Mouse (Mus musculus): Measurements from ENCODE around the gene Tarbp2. TPM values are rescaled to one million over a fixed set of nuclear protein-coding genes. Genes with fewer than 3 reads are reported as not detected.
A peak's percentile ranks its signal among the peaks of the same experiment; 100 is the strongest.

The Tarbp2 gene
- 91.3 and 105 TPM in 2 replicates for polyA plus RNA-seq (2015; fragmentation: Nextera tagmentation; extraction: Ambion mirVana)

DNA sequence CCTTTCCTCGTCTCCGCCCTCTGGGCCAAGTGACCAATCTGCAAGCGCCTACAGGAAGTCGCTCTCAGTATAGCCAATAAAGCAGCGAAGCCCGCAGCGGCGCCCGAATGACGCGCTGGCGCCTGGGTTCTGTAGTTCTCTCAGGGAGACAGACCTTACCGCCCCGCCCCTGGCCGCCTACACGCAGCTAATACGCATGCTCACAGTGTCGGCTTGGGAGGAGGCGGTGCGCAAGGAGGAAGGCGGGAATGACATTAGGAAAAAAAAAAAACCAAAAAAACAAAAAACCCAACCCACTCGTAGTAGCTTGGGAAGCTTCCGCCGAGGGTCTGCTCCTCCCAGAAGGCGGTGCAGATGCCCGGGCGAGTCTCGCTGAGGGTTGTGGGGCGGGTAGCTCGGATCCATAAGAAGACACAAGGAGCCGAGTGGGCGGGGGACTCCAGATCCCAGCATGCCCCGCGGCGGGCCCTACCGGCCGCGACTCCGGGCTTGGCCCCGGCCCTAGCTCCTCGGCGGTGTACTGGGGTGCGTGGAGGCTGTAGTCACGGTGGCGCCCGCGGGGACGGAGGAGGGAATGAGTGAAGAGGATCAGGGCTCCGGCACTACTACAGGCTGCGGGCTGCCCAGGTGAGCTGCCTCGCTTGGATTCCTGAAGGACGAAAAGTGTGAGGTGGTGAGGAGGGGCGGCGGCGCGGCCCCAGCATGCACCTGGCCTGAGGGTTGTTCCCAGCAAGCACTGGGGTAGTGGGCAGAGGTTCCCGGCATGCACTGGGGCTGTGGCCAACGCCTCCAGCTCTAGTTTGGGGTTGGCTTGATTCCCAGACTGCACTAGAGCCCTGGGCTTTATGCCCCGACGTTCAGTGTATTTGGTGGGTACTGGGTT lies at the start of gene Tarbp2:
TSS of gene Tarbp2 (plus strand) at position 217 of the 883 bp plus-strand sequence.
- H3K27ac ChIP-seq (ENCODE audit: low read length), result peak within 1 kb of the TSS; percentile 100
- peak within 1 kb of the TSS; percentile 92 for H3K4me2 ChIP-seq (ENCODE audit: low read depth, low read length)
- no peaks in the 10 kb centered on the region for H3K36me3 ChIP-seq (ENCODE audit: control insufficient read depth, insufficient read depth, low read length)
- peak within 1 kb of the TSS; percentile 94 for H3K9ac ChIP-seq (ENCODE audit: low read depth, low read length)
- under 1% methylated on average over 60 of the region's 60 CpGs for WGBS
- peak within 1 kb of the TSS; percentile 71 for H3K4me3 ChIP-seq (ENCODE audit: low read length)
- H3K4me1 ChIP-seq (ENCODE audit: control insufficient read depth, insufficient read depth, low read length), result peaks cover 19% of the 10 kb centered on the region
- no peaks in the 10 kb centered on the region for H3K27me3 ChIP-seq (replicated peaks; ENCODE audit: control insufficient read depth, insufficient read depth, low read length)
- H3K9me3 ChIP-seq (ENCODE audit: control insufficient read depth, low read length), result no peaks in the 10 kb centered on the region
- ATAC-seq, result peak; percentile 94

DNA sequence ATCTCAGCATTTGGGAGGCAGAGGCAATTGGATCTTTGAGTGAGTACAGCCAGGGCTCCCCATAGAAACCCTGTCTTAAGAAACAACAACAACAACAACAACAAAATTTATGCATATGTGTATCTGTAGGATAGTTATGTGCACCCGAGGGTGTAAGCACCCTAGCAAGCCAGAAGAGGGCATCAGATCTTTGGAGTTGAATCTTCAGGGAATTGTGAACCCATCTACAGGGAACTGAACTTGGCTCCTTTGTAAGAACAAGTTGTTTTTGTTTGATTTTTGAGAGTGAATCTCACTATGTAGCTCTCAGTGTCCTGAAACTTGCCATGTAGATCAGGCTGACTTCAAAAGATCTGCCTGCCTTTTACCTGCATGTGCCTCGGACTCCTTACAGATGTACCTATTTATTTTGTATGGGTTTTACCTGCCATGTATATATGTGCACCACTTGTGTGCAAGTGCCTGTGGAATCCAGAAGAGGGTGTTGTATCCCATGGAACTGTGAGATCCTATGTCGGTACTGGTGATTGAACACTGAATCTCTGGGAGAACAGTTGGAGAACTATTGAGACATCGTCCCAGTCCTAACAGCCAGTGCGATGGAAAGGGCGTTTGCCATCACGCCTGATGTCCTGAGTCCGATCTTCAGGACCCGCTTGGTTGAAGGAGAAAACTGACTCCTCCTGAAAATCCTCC lies 49.2 kb upstream of the Tarbp2 start:
- Histone ChIP-seq H3K4me1 (ENCODE audit: control insufficient read depth, insufficient read depth, low read length) (peaks cover 3% of the 10 kb centered on the region), H3K27me3 (replicated peaks; ENCODE audit: control insufficient read depth, insufficient read depth, low read length) (no peaks in the 10 kb centered on the region), H3K9ac (ENCODE audit: low read depth, low read length) (no peak overlapping the region), H3K4me3 (ENCODE audit: low read length) (no peak overlapping the region), H3K9me3 (ENCODE audit: control insufficient read depth, low read length) (peaks cover 3% of the 10 kb centered on the region; the same call in 1 of the 2 replicates), H3K4me2 (ENCODE audit: low read depth, low read length) (no peak overlapping the region), H3K36me3 (ENCODE audit: control insufficient read depth, insufficient read depth, low read length) (no peaks in the 10 kb centered on the region; the same call in 1 of the 2 replicates), H3K27ac (ENCODE audit: low read length) (no peak overlapping the region)
- 93% methylated on average over 9 of the region's 9 CpGs for WGBS
- ATAC-seq, result no peak

DNA sequence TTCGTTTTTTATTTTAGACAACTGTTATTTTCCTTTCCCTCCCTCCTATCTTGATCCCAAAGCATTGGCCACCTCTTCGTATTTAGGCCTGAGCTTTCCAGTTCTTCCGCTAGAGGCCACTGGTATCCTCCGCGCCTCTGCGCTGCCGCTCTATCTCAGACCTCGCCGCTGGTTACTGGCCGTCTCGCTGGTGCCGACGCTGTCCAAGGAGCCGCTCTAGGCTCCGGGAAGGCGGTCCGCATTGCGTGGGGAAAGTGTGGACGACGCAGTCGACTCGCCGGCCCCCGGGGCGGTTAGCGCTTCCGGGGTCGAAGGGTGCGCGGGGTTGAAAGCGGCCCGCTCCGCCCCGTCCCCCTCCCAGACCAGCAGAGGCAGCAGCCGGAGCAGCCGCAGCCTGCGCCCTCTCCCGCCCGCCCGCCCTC lies 47.8 kb upstream of the Tarbp2 start, which contains the start of gene Pcbp2:
TSS of gene Pcbp2 (plus strand) at position 357 of the 422 bp plus-strand sequence.
- ATAC-seq, result peak; percentile 99
- peak within 1 kb of the TSS; percentile 86 for H3K9ac ChIP-seq (ENCODE audit: low read depth, low read length)
- peaks cover 3% of the 10 kb centered on the region for H3K4me1 ChIP-seq (ENCODE audit: control insufficient read depth, insufficient read depth, low read length)
- under 1% methylated on average over 35 of the region's 40 CpGs for WGBS
- peaks cover 4% of the 10 kb centered on the region for H3K36me3 ChIP-seq (ENCODE audit: control insufficient read depth, insufficient read depth, low read length)
- peak within 1 kb of the TSS; percentile 65 for H3K4me3 ChIP-seq (ENCODE audit: low read length)
- peaks cover 3% of the 10 kb centered on the region; the same call in 1 of the 2 replicates for H3K9me3 ChIP-seq (ENCODE audit: control insufficient read depth, low read length)
- H3K4me2 ChIP-seq (ENCODE audit: low read depth, low read length), result peak within 1 kb of the TSS; percentile 60; the same call in 1 of the 2 replicates
- H3K27me3 ChIP-seq (replicated peaks; ENCODE audit: control insufficient read depth, insufficient read depth, low read length), result no peaks in the 10 kb centered on the region
- H3K27ac ChIP-seq (ENCODE audit: low read length), result peak within 1 kb of the TSS; percentile 97

DNA sequence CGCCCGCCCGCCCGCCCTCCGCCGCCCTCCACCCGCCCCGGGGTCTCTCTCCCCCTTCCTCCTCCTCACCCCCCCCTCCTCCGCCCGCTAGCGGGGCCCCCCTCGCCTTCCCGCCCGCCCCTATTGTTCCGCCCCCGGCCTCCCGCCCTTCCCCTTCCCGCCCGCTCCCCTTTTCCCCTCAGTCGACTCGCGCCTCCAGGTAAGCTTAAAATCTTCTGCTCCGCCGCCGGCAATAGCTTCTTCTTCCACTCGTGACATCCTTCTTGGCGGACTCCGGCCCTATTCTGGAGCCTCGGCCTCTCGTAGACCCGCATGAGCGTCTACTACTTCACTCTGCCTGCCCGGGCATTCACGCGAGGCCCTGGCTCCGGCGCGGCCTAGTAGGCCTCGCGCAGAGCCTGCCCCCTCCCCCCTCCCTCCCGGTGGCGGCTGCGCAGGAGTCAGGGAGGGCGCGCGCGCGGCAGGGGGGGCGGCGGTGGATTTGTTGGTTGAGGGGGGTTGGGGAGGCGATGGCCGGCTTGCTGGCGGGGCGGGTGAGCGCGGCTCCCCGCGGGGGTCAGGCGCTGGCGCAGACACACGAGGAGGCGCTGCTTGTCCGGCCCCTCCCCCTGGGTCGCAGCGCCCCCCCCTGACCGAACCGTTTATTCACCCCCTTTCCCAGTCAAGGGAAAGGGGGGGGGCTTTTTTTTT lies 47.2 kb upstream of the Tarbp2 start:
- ATAC-seq, result peak; percentile 66
- Histone ChIP-seq H3K9me3 (ENCODE audit: control insufficient read depth, low read length) (peaks cover 3% of the 10 kb centered on the region; the same call in 1 of the 2 replicates), H3K9ac (ENCODE audit: low read depth, low read length) (peak overlapping the region; percentile 86), H3K4me3 (ENCODE audit: low read length) (peak overlapping the region; percentile 65), H3K4me1 (ENCODE audit: control insufficient read depth, insufficient read depth, low read length) (peaks cover 3% of the 10 kb centered on the region), H3K36me3 (ENCODE audit: control insufficient read depth, insufficient read depth, low read length) (peaks cover 7% of the 10 kb centered on the region), H3K27ac (ENCODE audit: low read length) (peak overlapping the region; percentile 97), H3K4me2 (ENCODE audit: low read depth, low read length) (peak overlapping the region; percentile 60; the same call in 1 of the 2 replicates), H3K27me3 (replicated peaks; ENCODE audit: control insufficient read depth, insufficient read depth, low read length) (no peaks in the 10 kb centered on the region)
- under 1% methylated on average over 44 of the region's 67 CpGs for WGBS

DNA sequence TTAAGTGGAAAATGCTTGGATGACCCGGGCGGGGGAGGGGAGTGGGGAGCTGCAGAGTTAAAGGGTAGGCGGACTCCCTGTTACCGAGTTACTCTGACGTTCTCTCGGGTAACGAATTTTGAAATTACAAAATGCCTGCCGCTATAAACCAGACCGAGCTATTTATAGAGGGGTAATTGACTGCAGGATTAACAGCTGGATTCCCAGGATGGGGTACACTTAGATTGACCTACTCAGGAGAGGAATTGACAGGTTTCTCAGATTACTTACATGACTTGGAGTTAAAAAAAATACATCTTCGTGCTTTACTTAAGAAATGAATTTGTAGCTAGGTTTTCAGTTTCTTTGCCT lies 46.7 kb upstream of the Tarbp2 start:
- Histone ChIP-seq H3K27ac (ENCODE audit: low read length) (peak overlapping the region; percentile 97), H3K4me2 (ENCODE audit: low read depth, low read length) (peak overlapping the region; percentile 60; the same call in 1 of the 2 replicates), H3K9ac (ENCODE audit: low read depth, low read length) (peak overlapping the region; percentile 86), H3K27me3 (replicated peaks; ENCODE audit: control insufficient read depth, insufficient read depth, low read length) (no peaks in the 10 kb centered on the region), H3K4me1 (ENCODE audit: control insufficient read depth, insufficient read depth, low read length) (peaks cover 3% of the 10 kb centered on the region), H3K4me3 (ENCODE audit: low read length) (peak overlapping the region; percentile 65), H3K36me3 (ENCODE audit: control insufficient read depth, insufficient read depth, low read length) (peaks cover 8% of the 10 kb centered on the region), H3K9me3 (ENCODE audit: control insufficient read depth, low read length) (peaks cover 3% of the 10 kb centered on the region; the same call in 1 of the 2 replicates)
- 0 out of 2 replicates have a peak, but pooled peaks have one; percentile 4 for ATAC-seq
- 0% methylated on average over 10 of the region's 10 CpGs for WGBS

DNA sequence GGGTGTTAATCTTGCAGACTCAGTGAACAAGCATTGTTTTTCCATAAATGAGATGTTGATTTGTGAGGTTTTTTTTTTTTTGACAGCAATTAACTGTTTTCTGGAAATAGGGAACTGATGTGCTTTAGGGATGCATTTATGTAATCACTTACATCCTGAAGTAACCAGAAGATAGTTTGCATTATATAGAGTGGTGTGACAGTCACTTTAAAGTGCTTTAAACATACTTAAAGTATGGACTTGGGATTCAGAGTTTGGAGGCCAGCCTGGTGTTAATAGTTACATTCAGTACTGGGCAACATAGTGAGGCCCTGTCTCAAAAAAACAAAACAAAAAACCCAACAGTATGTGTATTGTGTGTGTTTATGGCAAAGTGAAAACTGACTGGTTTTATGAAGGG lies 46.3 kb upstream of the Tarbp2 start:
- Histone ChIP-seq H3K9ac (ENCODE audit: low read depth, low read length) (no peak overlapping the region), H3K4me3 (ENCODE audit: low read length) (peak overlapping the region; percentile 65), H3K4me2 (ENCODE audit: low read depth, low read length) (peak overlapping the region; percentile 60), H3K4me1 (ENCODE audit: control insufficient read depth, insufficient read depth, low read length) (peaks cover 3% of the 10 kb centered on the region), H3K27ac (ENCODE audit: low read length) (no peak overlapping the region), H3K27me3 (replicated peaks; ENCODE audit: control insufficient read depth, insufficient read depth, low read length) (no peaks in the 10 kb centered on the region), H3K36me3 (ENCODE audit: control insufficient read depth, insufficient read depth, low read length) (peaks cover 8% of the 10 kb centered on the region), H3K9me3 (ENCODE audit: control insufficient read depth, low read length) (peaks cover 3% of the 10 kb centered on the region; the same call in 1 of the 2 replicates)
- ATAC-seq, result no peak

DNA sequence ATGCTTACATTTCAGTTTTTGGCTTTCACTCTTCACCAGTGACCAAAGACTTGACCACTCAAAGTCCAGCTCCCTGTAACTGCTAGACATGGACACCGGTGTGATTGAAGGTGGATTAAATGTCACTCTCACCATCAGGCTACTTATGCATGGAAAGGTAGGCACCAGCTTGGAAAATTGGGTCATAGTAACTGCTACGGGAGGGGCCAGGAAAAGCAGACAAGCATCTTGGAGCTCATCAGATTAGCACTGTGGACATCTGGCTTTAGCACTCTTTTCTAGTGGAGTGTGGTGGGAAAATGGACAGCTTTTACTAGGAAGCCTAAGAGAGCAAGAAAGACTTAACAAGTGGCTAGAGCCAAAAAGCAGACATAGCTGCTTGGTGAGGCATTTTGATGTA lies 44.7 kb upstream of the Tarbp2 start:
- H3K27ac ChIP-seq (ENCODE audit: low read length), result no peak overlapping the region
- H3K4me3 ChIP-seq (ENCODE audit: low read length), result no peak overlapping the region
- H3K4me2 ChIP-seq (ENCODE audit: low read depth, low read length), result no peak overlapping the region
- no peak overlapping the region for H3K9ac ChIP-seq (ENCODE audit: low read depth, low read length)
- ATAC-seq, result no peak
- peaks cover 3% of the 10 kb centered on the region; the same call in 1 of the 2 replicates for H3K9me3 ChIP-seq (ENCODE audit: control insufficient read depth, low read length)
- no peaks in the 10 kb centered on the region for H3K27me3 ChIP-seq (replicated peaks; ENCODE audit: control insufficient read depth, insufficient read depth, low read length)
- peaks cover 8% of the 10 kb centered on the region for H3K36me3 ChIP-seq (ENCODE audit: control insufficient read depth, insufficient read depth, low read length)
- WGBS, result 73% methylated on average over 2 of the region's 2 CpGs
- peaks cover 3% of the 10 kb centered on the region for H3K4me1 ChIP-seq (ENCODE audit: control insufficient read depth, insufficient read depth, low read length)

DNA sequence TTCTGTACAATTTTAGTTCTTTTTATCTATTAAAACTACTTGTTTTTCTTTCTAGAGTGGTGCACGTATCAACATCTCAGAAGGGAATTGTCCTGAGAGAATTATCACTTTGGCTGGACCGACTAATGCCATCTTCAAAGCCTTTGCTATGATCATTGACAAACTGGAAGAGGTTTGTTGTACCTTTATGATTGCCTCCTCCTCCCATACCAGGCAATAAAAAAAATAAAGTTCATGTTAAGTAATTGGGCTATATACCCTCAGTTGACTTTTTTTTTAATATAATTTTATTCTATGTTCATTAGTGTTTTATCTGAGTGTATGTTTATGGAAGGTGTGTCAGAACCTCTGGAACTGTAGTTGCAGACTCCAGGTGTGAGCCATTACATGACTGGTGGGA lies 43.5 kb upstream of the Tarbp2 start:
- ATAC-seq, result no peak
- Histone ChIP-seq H3K9me3 (ENCODE audit: control insufficient read depth, low read length) (no peaks in the 10 kb centered on the region), H3K4me1 (ENCODE audit: control insufficient read depth, insufficient read depth, low read length) (peaks cover 3% of the 10 kb centered on the region), H3K4me2 (ENCODE audit: low read depth, low read length) (no peak overlapping the region), H3K27ac (ENCODE audit: low read length) (no peak overlapping the region), H3K27me3 (replicated peaks; ENCODE audit: control insufficient read depth, insufficient read depth, low read length) (no peaks in the 10 kb centered on the region), H3K9ac (ENCODE audit: low read depth, low read length) (no peak overlapping the region), H3K4me3 (ENCODE audit: low read length) (no peak overlapping the region), H3K36me3 (ENCODE audit: control insufficient read depth, insufficient read depth, low read length) (peaks cover 8% of the 10 kb centered on the region)
- WGBS, result 91% methylated on average over 2 of the region's 2 CpGs

DNA sequence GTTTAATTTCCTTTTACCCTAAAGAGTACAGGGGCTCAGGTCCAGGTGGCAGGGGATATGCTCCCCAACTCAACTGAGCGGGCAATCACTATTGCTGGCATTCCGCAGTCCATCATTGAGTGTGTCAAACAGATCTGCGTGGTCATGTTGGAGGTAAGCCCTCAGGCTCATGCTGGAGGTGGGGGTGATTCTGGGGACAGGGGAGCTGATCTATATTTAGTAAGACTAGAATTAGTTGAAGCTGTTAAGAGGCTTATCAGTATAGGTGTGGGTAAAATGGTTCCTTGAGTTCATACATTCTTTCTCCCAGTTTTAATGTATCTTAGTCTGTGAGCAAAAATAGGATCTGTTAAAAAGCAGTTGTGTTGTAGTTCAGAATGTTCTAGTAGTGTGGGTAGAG lies 34.9 kb upstream of the Tarbp2 start:
- H3K9me3 ChIP-seq (ENCODE audit: control insufficient read depth, low read length), result no peaks in the 10 kb centered on the region
- H3K36me3 ChIP-seq (ENCODE audit: control insufficient read depth, insufficient read depth, low read length), result peaks cover 18% of the 10 kb centered on the region
- H3K4me3 ChIP-seq (ENCODE audit: low read length), result no peak overlapping the region
- H3K27me3 ChIP-seq (replicated peaks; ENCODE audit: control insufficient read depth, insufficient read depth, low read length), result no peaks in the 10 kb centered on the region
- ATAC-seq, result no peak
- H3K4me2 ChIP-seq (ENCODE audit: low read depth, low read length), result no peak overlapping the region
- H3K27ac ChIP-seq (ENCODE audit: low read length), result no peak overlapping the region
- WGBS, result 82% methylated on average over 3 of the region's 3 CpGs
- no peaks in the 10 kb centered on the region for H3K4me1 ChIP-seq (ENCODE audit: control insufficient read depth, insufficient read depth, low read length)
- no peak overlapping the region for H3K9ac ChIP-seq (ENCODE audit: low read depth, low read length)

Data from intestine, embryonic 16.5 days (tissue).